Mouse (Mus musculus) E14TG2a.4 (cell line): ENCODE measurements around the gene H2-Eb1.

Source experiments
- CTCF ChIP-seq: conservative IDR thresholded peaks from 2 replicates; pipeline ENCODE4 v1.5.1; 2014; ENCODE audit warnings: low read length
- POU5F1 ChIP-seq: IDR thresholded peaks from 2 replicates; pipeline ENCODE4 v1.6.1; 2014; ENCODE audit warnings: low read length, borderline replicate concordance

DNA sequence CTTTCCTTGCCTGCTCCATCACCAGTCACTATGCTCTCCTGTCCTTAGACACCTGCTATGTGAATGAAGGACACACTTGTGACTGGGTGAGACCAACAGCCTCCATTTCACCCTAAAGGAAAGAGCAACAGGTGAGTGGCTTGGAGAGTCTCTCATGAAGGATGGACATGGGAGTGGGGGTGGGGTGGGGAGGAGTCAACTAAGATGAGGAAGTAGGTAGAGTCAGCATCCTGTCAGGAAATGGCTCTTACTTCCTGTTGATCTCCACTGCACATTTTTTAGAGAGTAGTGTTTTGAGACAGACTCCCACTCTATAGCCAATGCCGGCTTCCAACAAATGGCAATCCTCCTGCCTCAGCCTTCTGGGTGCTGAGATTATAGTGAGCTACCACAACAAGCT is 49.3 kb downstream of the H2-Eb1 start:
- TF ChIP-seq CTCF: no peak
- no peak for TF ChIP-seq POU5F1
